Mouse (Mus musculus) retina, postnatal 7 days (tissue): ENCODE measurements around the gene Mamstr.

Experiments
- DNase-seq: peaks from one replicate; pipeline ENCODE4 v3.0.0-alpha.2; 2012; ENCODE audit warnings: low read depth, low spot score

The Mamstr gene

GRCm38 (mm10) chr7:45639561-45640027 lies at the start of gene Mamstr:
Gene Mamstr, plus strand, starts transcription at chr7:45639977.
- DNase-seq: no peak

DNA sequence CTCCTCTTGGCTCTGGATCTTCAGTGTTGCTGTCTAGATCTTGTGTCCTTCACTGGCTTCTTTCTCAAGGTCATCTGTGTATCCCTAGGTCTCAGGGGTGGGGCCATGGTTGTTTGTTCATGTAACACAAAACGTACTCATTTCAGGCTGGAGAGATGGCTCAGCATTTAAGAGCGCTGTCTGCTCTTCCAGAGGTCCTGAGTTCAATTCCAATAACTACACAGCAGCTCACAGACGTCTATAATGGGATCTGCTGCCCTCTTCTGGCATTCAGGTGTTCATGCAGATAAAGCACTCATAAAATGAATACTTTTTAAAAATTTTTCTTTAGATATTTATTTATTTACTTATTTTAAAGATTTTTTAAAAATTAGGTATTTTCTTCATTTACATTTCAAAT lies 48.9 kb upstream of the Mamstr start:
- no peak for DNase-seq

DNA sequence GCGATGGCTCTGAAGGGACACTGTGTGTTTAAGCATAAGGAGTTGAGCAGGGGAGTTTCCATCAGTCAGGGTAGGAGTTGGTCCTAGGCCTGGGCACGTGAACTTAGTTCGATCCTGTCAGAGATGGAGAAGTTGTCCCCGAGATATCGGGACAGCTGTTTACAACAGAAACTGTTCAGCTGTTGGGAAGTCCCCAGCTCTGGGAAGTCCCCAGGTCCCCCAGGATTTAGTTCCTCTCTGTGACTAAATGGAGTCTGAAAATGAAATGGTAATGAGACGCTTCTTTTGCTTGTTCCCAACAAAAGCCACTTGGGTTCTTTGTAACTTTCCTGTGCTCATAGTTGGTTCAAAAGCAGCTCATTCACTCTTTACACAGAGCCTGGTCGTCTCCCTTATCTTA lies 47.9 kb upstream of the Mamstr start:
- DNase-seq: no peak

GRCm38 (mm10) chr7:45593118-45593815 lies 46.5 kb upstream of the Mamstr start:
- DNase-seq: peak; percentile 47

DNA sequence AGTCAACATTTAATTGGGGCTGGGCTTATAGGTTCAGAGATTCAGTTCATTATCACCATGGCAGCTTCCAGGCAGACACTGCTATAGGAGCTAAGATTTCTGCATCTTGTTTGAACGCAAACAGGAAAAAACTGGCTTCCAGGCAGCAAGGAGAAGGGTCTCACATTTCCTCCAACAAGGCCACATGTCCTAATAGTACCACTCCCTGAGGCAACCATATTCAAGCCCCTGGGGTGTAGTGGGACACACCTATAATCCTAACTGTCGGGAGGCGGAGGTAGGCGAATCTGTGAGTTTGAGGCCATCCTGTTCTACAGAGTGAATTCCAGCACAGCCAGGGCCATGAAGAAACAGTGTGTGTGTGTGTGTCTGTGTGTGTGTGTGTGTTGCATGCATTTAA lies 44.6 kb upstream of the Mamstr start:
- DNase-seq: no peak

DNA sequence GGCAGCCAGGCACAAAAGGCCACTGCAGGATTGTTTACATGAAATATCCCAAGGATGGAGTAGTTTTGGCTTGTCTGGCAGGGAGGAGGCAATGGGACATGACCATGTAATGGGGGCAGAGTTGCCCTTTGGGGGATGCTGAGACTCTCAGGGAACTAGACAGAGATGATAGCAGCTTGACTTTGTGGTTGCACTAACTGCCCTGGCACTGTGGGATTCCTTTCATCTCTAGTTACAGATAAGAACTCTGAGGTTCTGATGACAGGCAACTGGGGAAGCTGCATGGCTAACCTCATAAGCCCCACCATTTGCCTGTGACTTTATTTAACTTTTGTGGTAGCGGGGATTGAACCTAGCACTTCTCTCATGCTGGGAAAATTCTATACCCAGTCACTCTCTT lies 43.7 kb upstream of the Mamstr start:
- DNase-seq: no peak

- DNase-seq: no peak
These were observed 42.8 kb upstream of the Mamstr start for GRCm38 (mm10) chr7:45597013-45597412.

DNA sequence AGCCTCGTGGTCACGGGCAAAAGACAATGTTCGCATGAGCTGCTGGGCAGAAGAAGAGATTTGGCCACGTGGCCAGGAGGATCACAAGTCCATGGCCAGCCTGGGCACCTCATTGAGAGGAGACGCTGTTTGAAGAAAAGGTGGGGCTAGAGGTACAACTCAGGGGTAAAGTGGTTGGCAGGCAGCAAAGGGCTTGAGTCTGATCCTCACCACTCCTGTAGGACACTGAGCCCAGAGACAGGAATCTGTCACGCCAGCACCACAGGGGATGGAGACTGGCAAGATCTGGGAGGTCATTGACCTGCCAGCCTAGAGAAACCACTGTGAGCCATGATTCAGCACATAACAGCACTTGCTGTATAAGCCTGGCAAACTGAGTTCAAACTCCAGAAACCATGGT lies 42.2 kb upstream of the Mamstr start:
- no peak for DNase-seq

DNA sequence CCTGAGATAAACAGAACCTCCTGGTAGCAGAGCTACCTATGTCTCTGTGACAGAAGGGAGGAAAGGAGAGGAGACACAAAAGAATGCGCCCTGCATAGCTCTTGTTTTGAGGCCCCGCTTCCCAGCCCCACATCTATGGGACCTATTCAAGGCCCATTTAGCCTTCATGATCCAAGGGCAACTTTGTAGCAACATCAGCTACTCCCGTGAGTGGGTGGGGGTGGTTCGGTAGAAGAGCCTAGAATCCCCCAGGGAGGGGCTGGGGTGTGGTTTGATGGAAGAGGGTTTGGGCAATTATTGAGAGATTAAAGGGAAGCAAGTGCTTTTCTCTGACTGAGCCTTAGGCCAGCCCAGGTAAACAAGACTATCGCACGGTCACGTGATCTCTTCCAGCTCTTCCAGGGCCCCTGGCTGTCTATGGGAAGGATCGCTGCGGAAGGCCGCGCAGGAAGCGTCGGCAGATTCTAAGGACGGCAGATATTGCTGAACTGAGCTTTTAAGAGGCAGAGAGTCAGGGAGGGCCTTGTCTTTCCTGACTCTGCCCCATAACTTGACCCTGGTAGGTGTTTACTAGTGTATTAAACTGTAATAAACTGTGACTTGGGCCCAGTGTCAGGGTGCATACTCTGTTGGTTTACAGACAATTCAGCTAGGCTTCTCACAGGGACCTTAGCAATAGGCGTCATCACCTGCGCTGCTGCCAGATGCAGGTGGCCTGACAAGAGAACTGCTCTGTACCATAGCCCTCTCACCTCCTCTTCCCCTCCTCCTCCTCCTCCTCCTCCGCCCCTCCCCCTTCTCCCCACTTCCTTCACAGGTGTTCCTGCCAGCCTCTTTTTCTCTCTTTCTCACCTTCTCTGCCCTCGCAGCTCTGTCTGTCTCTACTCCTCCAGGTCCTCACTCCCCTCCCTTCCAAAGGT lies 40.6 kb upstream of the Mamstr start:
- DNase-seq: no peak

GRCm38 (mm10) chr7:45605704-45606289 lies 34.0 kb upstream of the Mamstr start:
- no peak for DNase-seq

GRCm38 (mm10) chr7:45609511-45609910 lies 30.3 kb upstream of the Mamstr start:
- no peak for DNase-seq

DNA sequence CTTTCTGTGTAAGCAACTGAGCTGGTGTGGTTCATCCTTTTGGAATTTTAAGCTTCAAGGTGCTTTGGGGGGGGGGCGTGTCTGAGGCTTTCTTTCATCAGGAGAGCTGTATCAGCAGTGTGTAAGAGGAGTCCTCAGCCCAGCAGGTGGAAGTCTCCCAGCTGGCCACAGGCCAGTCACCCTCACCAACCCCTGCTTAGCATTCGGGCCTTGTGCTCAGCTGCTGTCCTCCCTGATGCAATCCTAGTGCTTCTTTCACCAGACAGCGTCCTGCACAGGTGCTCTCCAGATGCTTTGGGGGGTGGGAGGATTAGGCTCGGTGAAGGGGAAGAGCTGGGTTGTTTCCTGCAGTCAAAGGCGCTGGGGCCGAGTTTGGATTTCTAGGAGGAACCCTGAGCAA lies 23.5 kb upstream of the Mamstr start:
- DNase-seq: no peak

GRCm38 (mm10) chr7:45617042-45617695 lies 22.6 kb upstream of the Mamstr start, which contains the start of gene Fut1:
Gene Fut1, plus strand, starts transcription at chr7:45617289.
- no peak for DNase-seq

DNA sequence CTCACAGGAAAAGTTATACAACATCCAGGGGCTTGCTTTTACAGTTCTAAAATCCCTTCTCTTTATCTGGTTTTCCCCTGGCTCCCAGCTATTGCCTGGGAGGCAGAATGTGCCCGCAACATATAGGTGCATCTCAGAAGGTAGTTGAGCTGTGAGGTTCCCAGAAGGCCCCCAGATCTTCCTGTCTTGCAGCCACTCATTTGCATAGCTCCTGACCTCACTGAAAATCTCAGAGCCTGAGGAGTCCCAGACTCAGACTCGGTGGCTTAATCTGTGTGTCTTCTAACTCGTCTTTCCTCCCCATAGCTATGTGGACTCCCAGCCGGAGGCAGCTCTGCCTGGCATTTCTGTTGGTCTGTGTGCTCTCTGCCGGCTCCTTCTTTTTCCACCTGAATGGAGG lies 21.5 kb upstream of the Mamstr start:
- DNase-seq: no peak

- DNase-seq: no peak
These were observed 20.2 kb upstream of the Mamstr start for GRCm38 (mm10) chr7:45619592-45619991.

- no peak for DNase-seq
These were observed 18.3 kb upstream of the Mamstr start, which contains the start of gene Izumo1 for GRCm38 (mm10) chr7:45621443-45621842. Gene Izumo1, plus strand, starts transcription at chr7:45621811.

DNA sequence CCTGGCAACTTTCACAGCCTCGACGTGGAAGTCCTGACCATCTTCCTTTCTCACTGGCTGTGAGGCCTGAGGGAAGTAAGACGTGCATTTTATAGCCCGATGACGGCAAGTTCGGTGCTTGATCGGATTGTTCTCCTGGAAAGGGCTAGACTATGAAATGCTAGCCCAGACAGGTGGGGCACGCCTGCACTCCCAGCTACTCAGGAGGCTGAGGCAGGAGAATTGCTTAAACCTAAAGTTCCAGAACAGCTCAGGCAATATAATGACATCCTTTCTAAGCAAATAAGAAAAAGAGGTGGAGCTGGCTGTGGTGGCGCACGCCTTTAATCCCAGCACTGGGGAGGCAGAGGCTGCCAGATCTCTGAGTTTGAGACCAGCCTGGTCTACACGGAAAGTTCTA lies 16.3 kb upstream of the Mamstr start:
- DNase-seq: no peak

GRCm38 (mm10) chr7:45624718-45625117 lies 15.1 kb upstream of the Mamstr start:
- no peak for DNase-seq

DNA sequence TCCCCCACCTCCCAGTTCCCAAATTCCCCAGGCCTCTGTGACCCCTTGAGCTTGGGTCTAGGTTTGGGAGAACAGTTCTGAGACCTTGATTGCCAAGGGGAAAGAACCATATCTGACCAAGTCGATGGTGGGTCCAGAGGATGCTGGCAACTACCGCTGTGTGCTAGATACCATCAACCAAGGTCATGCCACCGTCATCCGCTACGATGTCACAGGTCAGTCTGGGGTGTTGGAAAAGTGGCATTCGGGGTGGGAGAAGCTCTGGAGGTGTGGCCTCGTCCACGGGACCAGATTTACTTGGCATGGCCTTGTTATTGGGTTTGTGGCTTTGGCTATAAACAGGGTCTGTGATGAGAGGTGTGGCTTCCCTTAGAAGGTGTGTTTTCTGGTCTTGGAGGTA lies 14.3 kb upstream of the Mamstr start:
- no peak for DNase-seq

DNA sequence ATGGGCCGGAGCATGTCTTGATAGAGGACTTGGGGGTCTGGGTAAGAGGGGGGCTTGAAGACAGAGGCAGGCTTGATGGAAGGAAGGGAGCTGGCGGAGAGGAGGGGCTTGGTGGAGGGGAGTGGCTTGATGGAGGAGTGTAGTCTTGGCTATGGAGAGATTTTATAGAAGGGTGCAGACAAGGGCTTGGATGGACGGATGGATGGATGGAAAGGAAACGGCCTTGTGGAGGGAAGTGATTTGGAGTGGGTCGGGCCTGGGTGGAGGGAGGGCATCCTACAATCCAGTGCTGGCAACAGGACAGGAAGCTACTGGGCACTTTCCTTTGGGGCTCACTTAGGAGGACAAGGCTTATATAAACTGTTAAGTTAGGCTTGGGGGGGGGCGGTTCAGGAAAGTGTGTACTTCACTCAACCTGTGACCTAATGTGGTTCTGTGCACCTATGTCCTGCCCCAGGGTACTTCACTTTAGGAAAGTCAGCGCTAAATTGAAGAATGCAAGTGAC lies 13.2 kb upstream of the Mamstr start:
- no peak for DNase-seq

- no peak for DNase-seq
These were observed 12.5 kb upstream of the Mamstr start, which contains the start of gene Rasip1 for GRCm38 (mm10) chr7:45627261-45627660. Gene Rasip1, plus strand, starts transcription at chr7:45627488.
